Mouse (Mus musculus) NIH3T3 (cell line): ENCODE data around the gene Dctn2.
"Not testable (repeated sequence)": the region's sequence is repeated elsewhere in the genome, so short reads cannot be mapped to it uniquely, and the experiment has no call there.

Source experiments
- DNase-seq: peaks from one replicate; pipeline ENCODE4 v3.0.0-alpha.2; 2012; ENCODE audit warnings: low read depth

The Dctn2 gene

GRCm38 (mm10) chr10:127289573-127290191 lies 23.5 kb downstream of the Dctn2 start:
- peak; percentile 81 for DNase-seq

GRCm38 (mm10) chr10:127290307-127290929 lies 24.2 kb downstream of the Dctn2 start:
- DNase-seq = peak; percentile 100

GRCm38 (mm10) chr10:127290930-127291880 lies 25.0 kb downstream of the Dctn2 start:
- peak; percentile 79 for DNase-seq

- DNase-seq = no peak
Observed at GRCm38 (mm10) chr10:127291881-127292638, 25.9 kb downstream of the Dctn2 start.

- DNase-seq = peak; percentile 64
Observed at GRCm38 (mm10) chr10:127292987-127293538, 26.9 kb downstream of the Dctn2 start.

- no peak for DNase-seq
Observed at GRCm38 (mm10) chr10:127293590-127294113, 27.5 kb downstream of the Dctn2 start.

- DNase-seq = no peak
Observed at GRCm38 (mm10) chr10:127294895-127295510, 28.8 kb downstream of the Dctn2 start.

GRCm38 (mm10) chr10:127295986-127296794 lies 30.0 kb downstream of the Dctn2 start:
- no peak for DNase-seq

GRCm38 (mm10) chr10:127297015-127297871 lies 31.1 kb downstream of the Dctn2 start:
- no peak for DNase-seq

- no peak for DNase-seq
Observed at GRCm38 (mm10) chr10:127300361-127300760, 34.2 kb downstream of the Dctn2 start.

GRCm38 (mm10) chr10:127303136-127303535 lies 37.0 kb downstream of the Dctn2 start:
- no peak for DNase-seq

- DNase-seq = not testable (repeated sequence)
Observed at GRCm38 (mm10) chr10:127309167-127309566, 43.0 kb downstream of the Dctn2 start.

- DNase-seq = no peak
Observed at GRCm38 (mm10) chr10:127310523-127311475, 44.6 kb downstream of the Dctn2 start.

GRCm38 (mm10) chr10:127311476-127312355 lies 45.5 kb downstream of the Dctn2 start, which contains the start of gene Mars:
Gene Mars (minus strand): TSS chr10:127311786.
- peak; percentile 97 for DNase-seq

- peak; percentile 92 for DNase-seq
Observed at GRCm38 (mm10) chr10:127312356-127312676, 46.1 kb downstream of the Dctn2 start.

GRCm38 (mm10) chr10:127312858-127313257 lies 46.7 kb downstream of the Dctn2 start:
- no peak for DNase-seq

GRCm38 (mm10) chr10:127313516-127313915 lies 47.3 kb downstream of the Dctn2 start:
- not testable (repeated sequence) for DNase-seq
